Mouse (Mus musculus): ENCODE measurements around the gene Armc12. TPM values are rescaled to one million over a fixed set of nuclear protein-coding genes. Genes with fewer than 3 reads are reported as not detected.
A peak's percentile ranks its signal among the peaks of the same experiment; 100 is the strongest.

Armc12 gene
- total and polyA plus RNA-seq, 3 experiments, result 0.15 TPM; not detected in 2

GRCm38 (mm10) chr17:28549111-28549510 lies 18.5 kb downstream of the Armc12 start, which contains the start of gene Clpsl2:
TSS of gene Clpsl2 (plus strand) at chr17:28549411.
- Histone ChIP-seq H3K27me3 (ENCODE audit: control insufficient read depth in 1 of 2, insufficient read depth in 2 of 2, low read length in 2 of 2) (peaks cover 4 to 9% of the 10 kb centered on the region in 2 experiments), H3K9ac (ENCODE audit: control insufficient read depth, low read depth, low read length, poor library complexity, severe bottlenecking) (no peak within 1 kb of the TSS), H3K4me3 (ENCODE audit: control insufficient read depth in 1 of 2, insufficient read depth in 1 of 2, low read depth in 2 of 2, low read length in 2 of 2) (no peak within 1 kb of the TSS), H3K27ac (ENCODE audit: control insufficient read depth, low read depth, low read length) (no peak within 1 kb of the TSS), H3K36me3 (ENCODE audit: control insufficient read depth in 1 of 2, insufficient read depth in 2 of 2, low read length in 2 of 2) (no peaks in the 10 kb centered on the region; a peak in 1 of 4 replicates), H3K4me1 (ENCODE audit: control insufficient read depth in 1 of 2, insufficient read depth in 2 of 2, low read length in 2 of 2) (no peaks in the 10 kb centered on the region), H3K79me2 (ENCODE audit: control insufficient read depth, insufficient read depth, low read length, poor library complexity) (no peaks in the 10 kb centered on the region), H3K9me3 (replicated peaks; ENCODE audit: insufficient read depth, low read length) (no peaks in the 10 kb centered on the region)
- TF ChIP-seq MYB (IDR thresholded peaks at IDR 0.05; ENCODE audit: low read depth, low read length), result no peak
- no peak for TF ChIP-seq SIN3A (IDR thresholded peaks at IDR 0.05; ENCODE audit: low read length)
- no peak for TF ChIP-seq KAT2A (conservative IDR thresholded peaks at IDR 0.05; ENCODE audit: low read depth, low read length)
- TF ChIP-seq MXI1 (IDR thresholded peaks at IDR 0.05; ENCODE audit: low read depth, low read length), result no peak
- no peak for TF ChIP-seq MAFK (IDR thresholded peaks at IDR 0.05; ENCODE audit: borderline replicate concordance, low read depth, low read length)
- TF ChIP-seq ZMIZ1 (IDR thresholded peaks at IDR 0.05; ENCODE audit: low read depth, low read length), result no peak
- no peak for TF ChIP-seq ZC3H11A (IDR thresholded peaks at IDR 0.05; ENCODE audit: low read depth, low read length)
- TF ChIP-seq NELFE (IDR thresholded peaks at IDR 0.05; ENCODE audit: low read depth, low read length), result no peak
- no peak for TF ChIP-seq BHLHE40 (IDR thresholded peaks at IDR 0.05; ENCODE audit: borderline replicate concordance, low read depth, low read length)
- TF ChIP-seq CTCF (IDR thresholded peaks at IDR 0.05 in 2 of 3, conservative IDR thresholded peaks at IDR 0.05 in 1 of 3; ENCODE audit: control insufficient read depth in 1 of 3, insufficient read depth in 1 of 3, low read depth in 2 of 3, low read length in 3 of 3, poor library complexity in 1 of 3, severe bottlenecking in 1 of 3), result no peak
- TF ChIP-seq HCFC1 (IDR thresholded peaks at IDR 0.05; ENCODE audit: low read depth, low read length), result no peak
- TF ChIP-seq MAX (IDR thresholded peaks at IDR 0.05; ENCODE audit: low read length), result no peak
- no peak for TF ChIP-seq EP300 (IDR thresholded peaks at IDR 0.05; ENCODE audit: low read depth in 1 of 2, low read length in 2 of 2)
- no peak for TF ChIP-seq USF2 (IDR thresholded peaks at IDR 0.05; ENCODE audit: borderline replicate concordance in 1 of 2, insufficient read depth in 1 of 2, low read depth in 1 of 2, low read length in 2 of 2)
- no peak for TF ChIP-seq UBTF (IDR thresholded peaks at IDR 0.05; ENCODE audit: borderline replicate concordance, insufficient read depth, low read depth, low read length)
- no peak for TF ChIP-seq GABPA (IDR thresholded peaks at IDR 0.05; ENCODE audit: low read depth, low read length)
- no peak for DNase-seq (ENCODE audit: low read depth, low spot score)

GRCm38 (mm10) chr17:28553040-28553793 lies 22.6 kb downstream of the Armc12 start:
- peaks cover 0 to 4% of the 10 kb centered on the region in 2 experiments; a peak in 2 of 4 replicates for H3K4me1 ChIP-seq (ENCODE audit: control insufficient read depth in 1 of 2, insufficient read depth in 2 of 2, low read length in 2 of 2)
- no peaks in the 10 kb centered on the region for H3K79me2 ChIP-seq (ENCODE audit: control insufficient read depth, insufficient read depth, low read length, poor library complexity)
- peaks cover 0 to 5% of the 10 kb centered on the region in 2 experiments; a peak in 2 of 4 replicates for H3K27me3 ChIP-seq (ENCODE audit: control insufficient read depth in 1 of 2, insufficient read depth in 2 of 2, low read length in 2 of 2)
- H3K9me3 ChIP-seq (replicated peaks; ENCODE audit: insufficient read depth, low read length), result no peaks in the 10 kb centered on the region
- DNase-seq (ENCODE audit: low read depth, low spot score), result peak; percentile 75
- no peak overlapping the region for H3K9ac ChIP-seq (ENCODE audit: control insufficient read depth, low read depth, low read length, poor library complexity, severe bottlenecking)
- no peaks in the 10 kb centered on the region; a peak in 1 of 4 replicates for H3K36me3 ChIP-seq (ENCODE audit: control insufficient read depth in 1 of 2, insufficient read depth in 2 of 2, low read length in 2 of 2)
- H3K27ac ChIP-seq (ENCODE audit: control insufficient read depth, low read depth, low read length), result no peak overlapping the region
- no peak overlapping the region for H3K4me3 ChIP-seq (ENCODE audit: control insufficient read depth in 1 of 2, insufficient read depth in 1 of 2, low read depth in 2 of 2, low read length in 2 of 2)
- TF ChIP-seq NELFE (IDR thresholded peaks at IDR 0.05; ENCODE audit: low read depth, low read length), result no peak
- TF ChIP-seq USF2 (IDR thresholded peaks at IDR 0.05; ENCODE audit: borderline replicate concordance in 1 of 2, insufficient read depth in 1 of 2, low read depth in 1 of 2, low read length in 2 of 2), result no peak
- TF ChIP-seq ZC3H11A (IDR thresholded peaks at IDR 0.05; ENCODE audit: low read depth, low read length), result peak; percentile 71
- no peak for TF ChIP-seq MAX (IDR thresholded peaks at IDR 0.05; ENCODE audit: low read length)
- peak; percentile 72 for TF ChIP-seq RAD21 (IDR thresholded peaks at IDR 0.05; ENCODE audit: low read depth, low read length)
- TF ChIP-seq MXI1 (IDR thresholded peaks at IDR 0.05; ENCODE audit: low read depth, low read length), result no peak
- TF ChIP-seq EP300 (IDR thresholded peaks at IDR 0.05; ENCODE audit: low read depth in 1 of 2, low read length in 2 of 2), result no peak
- TF ChIP-seq ELF1 (IDR thresholded peaks at IDR 0.05; ENCODE audit: low read depth, low read length), result no peak
- no peak for TF ChIP-seq CHD1 (IDR thresholded peaks at IDR 0.05; ENCODE audit: low read depth, low read length)
- no peak for TF ChIP-seq TBP (IDR thresholded peaks at IDR 0.05; ENCODE audit: low read depth, low read length)
- no peak for TF ChIP-seq HCFC1 (IDR thresholded peaks at IDR 0.05; ENCODE audit: low read depth, low read length)
- peak; percentile 69; the same call in 1 of the 2 replicates for TF ChIP-seq MAZ (IDR thresholded peaks at IDR 0.05; ENCODE audit: low read depth, low read length)
- peak; percentile 72 for TF ChIP-seq SMC3 (IDR thresholded peaks at IDR 0.05; ENCODE audit: low read depth, low read length)
- TF ChIP-seq SIN3A (IDR thresholded peaks at IDR 0.05; ENCODE audit: low read length), result no peak
- no peak for TF ChIP-seq RCOR1 (IDR thresholded peaks at IDR 0.05; ENCODE audit: low read depth, low read length)
- no peak for TF ChIP-seq NRF1 (IDR thresholded peaks at IDR 0.05; ENCODE audit: insufficient read depth, low read depth, low read length, poor library complexity, severe bottlenecking)
- no peak for TF ChIP-seq ZMIZ1 (IDR thresholded peaks at IDR 0.05; ENCODE audit: low read depth, low read length)
- no peak for TF ChIP-seq ZNF384 (IDR thresholded peaks at IDR 0.05; ENCODE audit: low read depth, low read length)
- no peak for TF ChIP-seq POLR2AphosphoS5 (IDR thresholded peaks at IDR 0.05; ENCODE audit: borderline replicate concordance, low read depth, low read length)
- no peak for TF ChIP-seq ZKSCAN1 (IDR thresholded peaks at IDR 0.05; ENCODE audit: low read depth, low read length)
- no peak for TF ChIP-seq ETS1 (IDR thresholded peaks at IDR 0.05; ENCODE audit: low read depth, low read length)
